Mouse (Mus musculus): ENCODE data around the gene Sec11a.
"Not testable (repeated sequence)": the region's sequence is repeated elsewhere in the genome, so short reads cannot be mapped to it uniquely, and the experiment has no call there.

Gene Sec11a

GRCm38 (mm10) chr7:80947445-80948350 is at the start of gene Sec11a:
Sec11a (minus strand) TSS chr7:80947780.
- peak; percentile 96 for DNase-seq

- DNase-seq = no peak
These were observed 47.9 kb upstream of the Sec11a start for GRCm38 (mm10) chr7:80995266-80996146.

- peak; percentile 31 for DNase-seq
These were observed 47.1 kb upstream of the Sec11a start for GRCm38 (mm10) chr7:80994663-80995005.

GRCm38 (mm10) chr7:80993834-80994662 is 46.5 kb upstream of the Sec11a start:
- DNase-seq = no peak

GRCm38 (mm10) chr7:80992980-80993833 is 45.6 kb upstream of the Sec11a start, which contains the start of gene Zfp592:
Zfp592 (plus strand) TSS chr7:80993681.
- DNase-seq = peak; percentile 88

- DNase-seq = peak; percentile 66
These were observed 45.0 kb upstream of the Sec11a start for GRCm38 (mm10) chr7:80992631-80992979.

- no peak for DNase-seq
These were observed 44.5 kb upstream of the Sec11a start for GRCm38 (mm10) chr7:80992063-80992462.

GRCm38 (mm10) chr7:80991589-80991988 is 44.0 kb upstream of the Sec11a start:
- DNase-seq = no peak

GRCm38 (mm10) chr7:80990276-80990675 is 42.7 kb upstream of the Sec11a start:
- DNase-seq = peak; percentile 73

GRCm38 (mm10) chr7:80987805-80988625 is 40.4 kb upstream of the Sec11a start:
- DNase-seq = peak; percentile 55

- DNase-seq = no peak
These were observed 39.0 kb upstream of the Sec11a start for GRCm38 (mm10) chr7:80986458-80987187.

- DNase-seq = no peak
These were observed 33.0 kb upstream of the Sec11a start for GRCm38 (mm10) chr7:80980566-80980965.

- not testable (repeated sequence) for DNase-seq
These were observed 26.0 kb upstream of the Sec11a start for GRCm38 (mm10) chr7:80973638-80974015.

- peak; percentile 51 for DNase-seq
These were observed 25.5 kb upstream of the Sec11a start for GRCm38 (mm10) chr7:80972920-80973637.

GRCm38 (mm10) chr7:80972082-80972481 is 24.5 kb upstream of the Sec11a start:
- DNase-seq = peak; percentile 58

GRCm38 (mm10) chr7:80971419-80971818 is 23.8 kb upstream of the Sec11a start:
- DNase-seq = no peak

GRCm38 (mm10) chr7:80970913-80971312 is 23.3 kb upstream of the Sec11a start:
- DNase-seq = peak; percentile 95

- no peak for DNase-seq
These were observed 15.2 kb upstream of the Sec11a start for GRCm38 (mm10) chr7:80962799-80963198.

GRCm38 (mm10) chr7:80959003-80959402 is 11.4 kb upstream of the Sec11a start:
- DNase-seq = no peak

Measured in kidney, adult 9 months (tissue).